Comparison of ENCODE assay signal across 16 mouse cellular contexts in genomic region chr17:64629486-64629885, GRCm38 (mm10).
"Had no signal": no experiment of that assay in that cellular context is flagged by ENCODE, and none has a peak within 500 bp of the region (broad histone marks: within the 10 kb centered on the region; RNA-seq: fewer than 3 reads in every experiment).

No protein-coding gene starts in this region.

- H3K4me2 ChIP-seq: limb, embryonic 12.5 days; limb, embryonic 15.5 days; liver, embryonic 11.5 days; liver, embryonic 15.5 days; midbrain, embryonic 11.5 days had no signal

- H3K27me3 ChIP-seq: limb, embryonic 12.5 days; limb, embryonic 15.5 days; liver, embryonic 15.5 days had no signal

- H3K9me3 ChIP-seq: limb, embryonic 12.5 days; limb, embryonic 15.5 days; liver, embryonic 15.5 days had no signal

- H3K27ac ChIP-seq: kidney, postnatal 0 days; layer of hippocampus, adult 2 months; limb, embryonic 12.5 days; limb, embryonic 15.5 days; liver, embryonic 15.5 days had no signal

- DNase-seq: kidney, adult 2 months; kidney, postnatal 25 days; layer of hippocampus, adult 9-11 months; left cerebral cortex, postnatal 4 days; lung, adult 2 months; lung, postnatal 14 days; lung, postnatal 4 days; midbrain, embryonic 14.5 days had no signal

- H3K4me1 ChIP-seq: limb, embryonic 12.5 days; limb, embryonic 15.5 days; liver, embryonic 15.5 days had no signal

- H3K4me3 ChIP-seq: layer of hippocampus, adult 2 months; limb, embryonic 12.5 days; limb, embryonic 15.5 days; liver, embryonic 15.5 days had no signal

- ATAC-seq: intestine, postnatal 0 days had no signal

- H3K9ac ChIP-seq: limb, embryonic 12.5 days; limb, embryonic 15.5 days; liver, embryonic 15.5 days had no signal
